Mouse (Mus musculus): ENCODE results near the gene Elf4. TPM values are rescaled to one million over a fixed set of nuclear protein-coding genes. Genes with fewer than 3 reads are reported as not detected.
A peak's percentile ranks its signal among the peaks of the same experiment; 100 is the strongest.
"Not testable (repeated sequence)": the region's sequence is repeated elsewhere in the genome, so short reads cannot be mapped to it uniquely, and the experiment has no call there.

The Elf4 gene
- polyA plus RNA-seq, 1 experiment from 2014 or later: 1.6 TPM

- WGBS: 42% methylated on average over 9 of the region's 9 CpGs
These were observed 7.9 kb downstream of the Elf4 start for GRCm38 (mm10) chrX:48455018-48455417.

DNA sequence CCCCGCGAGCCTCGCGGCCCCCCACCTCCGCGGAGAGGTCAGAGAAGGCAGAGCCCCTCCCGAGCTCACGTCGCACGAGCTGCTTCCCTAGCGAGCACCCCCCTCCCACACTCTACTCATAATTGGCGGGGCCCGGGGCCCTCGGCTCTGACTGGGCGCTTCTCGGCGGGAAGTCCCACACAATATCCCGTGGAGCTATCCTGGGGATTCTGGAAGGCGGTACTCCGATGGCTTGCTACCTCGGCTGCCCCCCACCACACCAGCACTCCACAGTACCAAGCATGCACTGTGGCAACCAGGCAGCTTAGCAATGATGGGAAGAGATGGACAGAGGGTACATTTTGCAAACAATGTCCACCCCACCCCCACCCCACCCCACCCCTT lies 8.4 kb downstream of the Elf4 start:
- H3K9me3 ChIP-seq: no peaks in the 10 kb centered on the region
- peaks cover 51% of the 10 kb centered on the region for H3K27me3 ChIP-seq
- H3K9ac ChIP-seq (replicated peaks): no peak overlapping the region
- no peak overlapping the region for H3K27ac ChIP-seq (replicated peaks)
- H3K4me2 ChIP-seq (replicated peaks): peak overlapping the region; percentile 48
- no peaks in the 10 kb centered on the region for H3K36me3 ChIP-seq
- peak; percentile 28 for ATAC-seq (ENCODE audit: low FRiP score, low read depth)
- H3K4me1 ChIP-seq: peaks cover 4% of the 10 kb centered on the region; the same call in 1 of the 2 replicates
- peak overlapping the region; percentile 39 for H3K4me3 ChIP-seq
- WGBS: 19% methylated on average over 19 of the region's 21 CpGs

More at GRCm38 (mm10) chrX:48455018-48455417, 7.9 kb downstream of the Elf4 start:
- Histone ChIP-seq H3K4me3 (no peak overlapping the region), H3K27me3 (peaks cover 51% of the 10 kb centered on the region), H3K36me3 (no peaks in the 10 kb centered on the region), H3K4me2 (replicated peaks) (no peak overlapping the region), H3K27ac (replicated peaks) (no peak overlapping the region), H3K4me1 (peaks cover under 1% of the 10 kb centered on the region; the same call in 1 of the 2 replicates), H3K9me3 (no peaks in the 10 kb centered on the region), H3K9ac (replicated peaks) (no peak overlapping the region)
- no peak for ATAC-seq (ENCODE audit: low FRiP score, low read depth)

- WGBS: 25% methylated on average over 64 of the region's 91 CpGs
- peaks cover 51% of the 10 kb centered on the region for H3K27me3 ChIP-seq
- H3K9ac ChIP-seq (replicated peaks): 0 out of 2 replicates have a peak overlapping the region, but pooled peaks have one; percentile 34
- H3K9me3 ChIP-seq: no peaks in the 10 kb centered on the region
- peak; percentile 53 for ATAC-seq (ENCODE audit: low FRiP score, low read depth)
- no peak overlapping the region for H3K27ac ChIP-seq (replicated peaks)
- no peaks in the 10 kb centered on the region for H3K36me3 ChIP-seq
- H3K4me1 ChIP-seq: peaks cover 4% of the 10 kb centered on the region; the same call in 1 of the 2 replicates
- peak overlapping the region; percentile 48 for H3K4me2 ChIP-seq (replicated peaks)
- peak overlapping the region; percentile 39 for H3K4me3 ChIP-seq
These were observed 9.0 kb downstream of the Elf4 start for GRCm38 (mm10) chrX:48453736-48454494.

- Histone ChIP-seq H3K27ac (replicated peaks) (no peak overlapping the region), H3K9me3 (no peaks in the 10 kb centered on the region), H3K4me2 (replicated peaks) (peak overlapping the region; percentile 48), H3K4me1 (peaks cover 4% of the 10 kb centered on the region; the same call in 1 of the 2 replicates), H3K36me3 (no peaks in the 10 kb centered on the region), H3K27me3 (peaks cover 51% of the 10 kb centered on the region), H3K4me3 (peak overlapping the region; percentile 39), H3K9ac (replicated peaks) (0 out of 2 replicates have a peak overlapping the region, but pooled peaks have one; percentile 34)
- ATAC-seq (ENCODE audit: low FRiP score, low read depth): no peak
- 23% methylated on average over 66 of the region's 71 CpGs for WGBS
These were observed 9.8 kb downstream of the Elf4 start for GRCm38 (mm10) chrX:48452931-48453673.

DNA sequence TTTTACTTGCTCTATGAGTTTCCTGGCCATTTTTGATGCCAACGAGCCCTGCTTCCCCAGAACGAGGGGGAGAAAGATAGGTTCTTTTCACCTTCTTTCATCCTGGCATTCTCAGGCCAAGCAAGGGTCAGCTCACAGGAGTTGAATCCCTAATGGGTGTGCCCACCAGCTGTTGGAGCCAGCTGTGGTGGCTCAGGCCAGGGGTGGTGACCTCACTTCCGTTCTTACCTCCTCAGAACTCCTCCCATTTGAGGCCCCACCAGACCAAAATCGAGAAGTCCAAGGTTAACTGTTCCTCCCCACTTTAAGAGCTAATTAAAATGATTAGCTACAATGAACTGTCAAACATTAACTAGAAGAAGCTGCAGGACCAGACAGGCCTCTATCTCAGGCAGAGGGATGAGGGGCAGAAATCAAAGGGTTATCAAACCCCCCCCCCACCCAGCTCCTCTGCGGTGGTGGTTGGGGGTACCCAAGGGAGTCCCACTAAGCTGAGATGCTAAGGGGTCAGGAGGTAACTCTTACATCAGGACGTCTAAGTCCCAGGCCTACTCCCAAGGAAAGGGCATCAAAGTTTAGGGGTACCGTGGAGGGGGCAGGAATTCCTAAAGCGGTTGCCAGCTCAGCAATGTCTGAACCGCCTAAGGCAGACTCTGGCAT lies 10.6 kb downstream of the Elf4 start:
- no peak for ATAC-seq (ENCODE audit: low FRiP score, low read depth)
- Histone ChIP-seq H3K27me3 (peaks cover 51% of the 10 kb centered on the region), H3K4me2 (replicated peaks) (peak overlapping the region; percentile 48), H3K9me3 (no peaks in the 10 kb centered on the region), H3K4me3 (no peak overlapping the region), H3K9ac (replicated peaks) (no peak overlapping the region), H3K4me1 (peaks cover 4% of the 10 kb centered on the region; the same call in 1 of the 2 replicates), H3K27ac (replicated peaks) (no peak overlapping the region), H3K36me3 (no peaks in the 10 kb centered on the region)
- 42% methylated on average over 9 of the region's 9 CpGs for WGBS

GRCm38 (mm10) chrX:48449646-48450045 lies 13.3 kb downstream of the Elf4 start:
- H3K9ac ChIP-seq (replicated peaks): no peak overlapping the region
- no peaks in the 10 kb centered on the region for H3K9me3 ChIP-seq
- 26% methylated on average over 10 of the region's 10 CpGs for WGBS
- peaks cover 36% of the 10 kb centered on the region for H3K27me3 ChIP-seq
- H3K27ac ChIP-seq (replicated peaks): no peak overlapping the region
- no peak overlapping the region for H3K4me2 ChIP-seq (replicated peaks)
- peaks cover 4% of the 10 kb centered on the region; the same call in 1 of the 2 replicates for H3K4me1 ChIP-seq
- no peak for ATAC-seq (ENCODE audit: low FRiP score, low read depth)
- no peak overlapping the region for H3K4me3 ChIP-seq
- no peaks in the 10 kb centered on the region for H3K36me3 ChIP-seq

- Histone ChIP-seq H3K4me3 (no peak overlapping the region), H3K27me3 (no peaks in the 10 kb centered on the region), H3K9me3 (no peaks in the 10 kb centered on the region), H3K27ac (replicated peaks) (no peak overlapping the region), H3K36me3 (no peaks in the 10 kb centered on the region), H3K4me2 (replicated peaks) (no peak overlapping the region), H3K4me1 (peaks cover under 1% of the 10 kb centered on the region; the same call in 1 of the 2 replicates), H3K9ac (replicated peaks) (no peak overlapping the region)
- no peak for ATAC-seq (ENCODE audit: low FRiP score, low read depth)
- WGBS: 86% methylated on average over 4 of the region's 4 CpGs
These were observed 18.3 kb downstream of the Elf4 start for GRCm38 (mm10) chrX:48444677-48445076.

- Histone ChIP-seq H3K4me3 (no peak overlapping the region), H3K36me3 (no peaks in the 10 kb centered on the region), H3K9ac (replicated peaks) (no peak overlapping the region), H3K27me3 (no peaks in the 10 kb centered on the region), H3K4me1 (no peaks in the 10 kb centered on the region), H3K27ac (replicated peaks) (no peak overlapping the region), H3K9me3 (no peaks in the 10 kb centered on the region), H3K4me2 (replicated peaks) (no peak overlapping the region)
- 83% methylated on average over 7 of the region's 7 CpGs for WGBS
- no peak for ATAC-seq (ENCODE audit: low FRiP score, low read depth)
These were observed 21.0 kb downstream of the Elf4 start for GRCm38 (mm10) chrX:48441954-48442353.

DNA sequence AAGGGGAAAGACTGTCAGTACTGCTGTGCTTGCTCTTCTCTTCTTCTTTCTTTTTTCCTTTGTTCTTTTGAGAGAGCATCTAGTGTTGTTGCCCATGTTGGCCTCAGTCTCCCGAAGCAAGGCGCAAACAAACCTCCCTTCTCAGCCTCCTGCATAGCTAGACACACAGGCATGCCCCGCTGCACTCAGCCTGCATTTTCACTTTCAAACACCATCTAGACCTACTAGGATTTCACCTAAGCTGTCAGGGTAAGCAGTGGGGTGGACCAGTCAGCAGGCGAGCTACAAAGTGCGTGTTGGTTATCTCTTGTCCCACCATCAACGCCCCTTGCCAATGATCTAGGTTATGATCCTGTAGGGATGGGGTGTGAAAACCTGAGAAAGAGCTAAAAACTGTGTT lies 21.4 kb downstream of the Elf4 start:
- no peak overlapping the region for H3K27ac ChIP-seq (replicated peaks)
- no peak overlapping the region for H3K9ac ChIP-seq (replicated peaks)
- no peaks in the 10 kb centered on the region for H3K36me3 ChIP-seq
- H3K4me3 ChIP-seq: no peak overlapping the region
- no peaks in the 10 kb centered on the region for H3K9me3 ChIP-seq
- no peaks in the 10 kb centered on the region for H3K27me3 ChIP-seq
- H3K4me1 ChIP-seq: no peaks in the 10 kb centered on the region
- WGBS: 91% methylated on average over 6 of the region's 6 CpGs
- ATAC-seq (ENCODE audit: low FRiP score, low read depth): no peak
- no peak overlapping the region for H3K4me2 ChIP-seq (replicated peaks)

- Histone ChIP-seq H3K9me3 (no peaks in the 10 kb centered on the region), H3K4me2 (replicated peaks) (no peak overlapping the region), H3K4me3 (no peak overlapping the region), H3K27me3 (no peaks in the 10 kb centered on the region), H3K9ac (replicated peaks) (no peak overlapping the region), H3K36me3 (no peaks in the 10 kb centered on the region), H3K27ac (replicated peaks) (no peak overlapping the region), H3K4me1 (no peaks in the 10 kb centered on the region)
- 73% methylated on average over 4 of the region's 4 CpGs for WGBS
- no peak for ATAC-seq (ENCODE audit: low FRiP score, low read depth)
These were observed 23.9 kb downstream of the Elf4 start for GRCm38 (mm10) chrX:48439036-48439435.

DNA sequence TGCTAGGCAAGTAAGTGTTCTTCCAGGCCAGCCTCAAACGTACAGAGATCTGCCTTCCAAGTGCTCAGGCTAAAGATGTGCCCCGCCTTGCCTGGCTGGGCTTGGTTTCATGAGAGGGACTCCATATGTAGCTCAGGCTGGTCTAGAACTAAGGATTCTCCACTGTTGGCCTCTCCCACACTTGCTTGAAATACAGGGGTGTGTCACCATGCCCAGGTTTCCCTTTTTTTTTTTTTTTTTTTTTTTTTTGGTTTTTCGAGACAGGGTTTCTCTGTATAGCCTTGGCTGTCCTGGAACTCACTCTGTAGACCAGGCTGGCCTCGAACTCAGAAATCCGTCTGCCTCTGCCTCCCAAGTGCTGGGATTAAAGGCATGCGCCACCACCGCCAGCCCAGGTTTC lies 26.9 kb downstream of the Elf4 start:
- WGBS: 89% methylated on average over 6 of the region's 7 CpGs
- ATAC-seq (ENCODE audit: low FRiP score, low read depth); H3K36me3 ChIP-seq: not testable (repeated sequence)

GRCm38 (mm10) chrX:48435477-48435900 lies 27.4 kb downstream of the Elf4 start:
- Histone ChIP-seq H3K27ac (replicated peaks) (no peak overlapping the region), H3K4me2 (replicated peaks) (no peak overlapping the region), H3K36me3 (no peaks in the 10 kb centered on the region), H3K27me3 (no peaks in the 10 kb centered on the region), H3K4me3 (no peak overlapping the region), H3K9me3 (no peaks in the 10 kb centered on the region), H3K4me1 (no peaks in the 10 kb centered on the region), H3K9ac (replicated peaks) (no peak overlapping the region)
- ATAC-seq (ENCODE audit: low FRiP score, low read depth): no peak
- WGBS: 82% methylated on average over 9 of the region's 9 CpGs

More for the DNA sequence above, 26.9 kb downstream of the Elf4 start:
- H3K27ac ChIP-seq (replicated peaks); H3K4me2 ChIP-seq (replicated peaks); H3K4me3 ChIP-seq; H3K9ac ChIP-seq (replicated peaks); H3K27me3 ChIP-seq; H3K9me3 ChIP-seq; H3K4me1 ChIP-seq: not testable (repeated sequence)
